Mouse (Mus musculus) kidney, embryonic 16.5 days (tissue): ENCODE data around the gene Pbx1. TPM values are rescaled to one million over a fixed set of nuclear protein-coding genes. Genes with fewer than 3 reads are reported as not detected.

Experiments
- ATAC-seq: fragments of 200-750 bp; cut with Nextera tagmentation; 2 replicates; pipeline ENCODE4 v1.8.0; 2017; ENCODE audit warnings: moderate TSS enrichment; ENCODE audit not compliant: low FRiP score, low TSS enrichment
- H3K27ac ChIP-seq: fragments of 300-500 bp; sonication (generic); 2 replicates; pipeline ENCODE4 v1.5.1; 2014; ENCODE audit warnings: low read length
- H3K27me3 ChIP-seq: fragments of 300-500 bp; sonication (generic); 2 replicates; pipeline ENCODE4 v1.6.1; 2014; ENCODE audit warnings: low read length, control low read depth, mixed read lengths; ENCODE audit not compliant: insufficient read depth
- H3K36me3 ChIP-seq: fragments of 300-500 bp; sonication (generic); 2 replicates; pipeline ENCODE4 v1.6.1; 2014; ENCODE audit warnings: low read length, control low read depth, mixed read lengths; ENCODE audit not compliant: insufficient read depth
- H3K4me1 ChIP-seq: fragments of 300-500 bp; sonication (generic); 2 replicates; pipeline ENCODE4 v1.6.1; 2014; ENCODE audit warnings: low read length, control low read depth, mixed read lengths; ENCODE audit not compliant: insufficient read depth
- H3K4me2 ChIP-seq: fragments of 300-500 bp; sonication (generic); replicated peaks from 2 replicates; pipeline ENCODE4 v1.6.1; 2014; ENCODE audit warnings: low read depth, low read length
- H3K4me3 ChIP-seq: fragments of 300-500 bp; sonication (generic); 2 replicates; pipeline ENCODE4 v1.5.1; 2014; ENCODE audit warnings: mild to moderate bottlenecking, low read length
- H3K9ac ChIP-seq: fragments of 300-500 bp; sonication (generic); replicated peaks from 2 replicates; pipeline ENCODE4 v1.6.1; 2014; ENCODE audit warnings: low read length
- H3K9me3 ChIP-seq: fragments of 300-500 bp; sonication (generic); 2 replicates; pipeline ENCODE4 v1.6.1; 2016; ENCODE audit warnings: low read length, control low read depth
- WGBS: fragments of 180-500 bp; shearing (Covaris S2); extraction: QIAGEN DNeasy Blood & Tissue Kit; methylation state at CpG from one replicate; pipeline ENCODE4 v1.1.7; 2014; 5-methylcytosine and 5-hydroxymethylcytosine counted together
- polyA plus RNA-seq: library from polyadenylated mRNA; unstranded; fragments of >200 nt; fragmentation: Nextera tagmentation; extraction: Ambion mirVana; gene quantifications from 2 replicates; pipeline ENCODE4 v1.2.1, GENCODE M21; 2015

Gene Pbx1
- polyA plus RNA-seq, 1 experiment from 2014 or later = 67.3 TPM

DNA sequence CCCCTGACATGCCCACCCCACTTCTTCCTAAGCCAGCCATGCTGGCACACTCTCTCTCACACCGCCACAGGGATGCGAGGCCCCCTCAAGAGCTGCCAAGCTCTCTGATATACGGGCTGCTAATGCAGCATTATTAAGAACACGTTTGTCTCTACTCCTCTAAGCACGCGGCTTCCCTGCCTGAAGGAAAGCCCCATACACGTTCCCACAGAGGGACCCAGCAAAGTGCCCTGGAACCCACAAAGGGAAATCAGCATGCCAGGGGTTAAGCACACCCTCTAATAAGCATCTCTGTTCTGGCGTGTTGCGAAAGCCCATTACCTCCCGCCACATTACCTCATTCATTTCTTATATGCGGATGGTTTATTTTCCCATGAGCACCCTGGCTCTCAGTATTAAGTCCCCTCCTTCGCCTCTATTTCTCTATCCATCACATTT is 132.1 kb downstream of the Pbx1 start:
- Histone ChIP-seq H3K36me3 (no peaks in the 10 kb centered on the region), H3K4me3 (no peak overlapping the region), H3K27ac (no peak overlapping the region), H3K27me3 (no peaks in the 10 kb centered on the region), H3K4me2 (no peak overlapping the region), H3K9me3 (no peaks in the 10 kb centered on the region), H3K4me1 (peaks cover 5% of the 10 kb centered on the region), H3K9ac (no peak overlapping the region)
- ATAC-seq = no peak; the same call in 1 of the 2 replicates
- WGBS = 61% methylated on average over 12 of the region's 12 CpGs

DNA sequence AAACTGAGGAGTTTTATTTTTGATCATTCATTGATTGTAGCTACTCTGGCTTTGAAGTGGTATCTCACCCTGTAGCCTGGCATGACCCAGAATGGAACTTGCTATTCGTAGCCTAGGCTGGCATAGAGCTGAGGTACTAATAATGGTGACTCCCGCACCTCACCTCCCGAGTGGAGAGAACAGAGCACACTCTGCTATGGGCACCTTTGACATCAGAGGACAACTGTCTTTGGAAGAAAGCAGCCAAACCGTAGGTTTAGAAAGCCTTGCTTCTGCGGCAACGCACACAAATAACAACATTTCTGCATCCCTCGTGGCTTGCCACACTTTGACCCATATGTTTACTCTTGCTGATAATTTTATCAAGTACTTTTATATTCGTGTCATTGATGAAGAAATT is 132.9 kb downstream of the Pbx1 start:
- Histone ChIP-seq H3K27me3 (no peaks in the 10 kb centered on the region), H3K4me3 (no peak overlapping the region), H3K9me3 (no peaks in the 10 kb centered on the region), H3K4me2 (no peak overlapping the region), H3K36me3 (no peaks in the 10 kb centered on the region), H3K27ac (no peak overlapping the region), H3K4me1 (peaks cover 5% of the 10 kb centered on the region), H3K9ac (no peak overlapping the region)
- 75% methylated on average over 8 of the region's 8 CpGs for WGBS
- no peak for ATAC-seq

DNA sequence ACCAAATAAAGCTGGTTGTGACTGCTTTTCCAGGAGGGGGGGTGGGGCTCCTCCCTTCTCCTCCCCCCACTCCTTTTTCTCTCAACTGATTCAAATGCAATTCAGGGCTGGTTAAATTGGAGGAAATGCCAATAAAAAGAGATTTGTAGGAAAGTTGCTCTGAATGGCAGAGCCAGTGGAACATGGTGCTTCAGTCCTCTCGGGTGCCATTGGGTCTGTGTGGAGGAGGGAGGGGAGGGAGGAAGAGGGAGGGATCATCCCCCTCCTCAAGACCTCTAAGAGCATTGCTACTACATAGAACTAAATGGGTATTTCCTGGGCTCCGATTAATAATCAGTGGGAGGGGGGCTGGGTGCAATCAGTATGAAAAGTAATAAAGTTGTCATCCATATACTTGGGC is 135.8 kb downstream of the Pbx1 start:
- Histone ChIP-seq H3K4me1 (peaks cover 21% of the 10 kb centered on the region), H3K9me3 (no peaks in the 10 kb centered on the region), H3K4me2 (no peak overlapping the region), H3K4me3 (no peak overlapping the region), H3K36me3 (no peaks in the 10 kb centered on the region), H3K27me3 (no peaks in the 10 kb centered on the region), H3K27ac (no peak overlapping the region), H3K9ac (no peak overlapping the region)
- WGBS = 34% methylated on average over 2 of the region's 2 CpGs
- ATAC-seq = no peak

DNA sequence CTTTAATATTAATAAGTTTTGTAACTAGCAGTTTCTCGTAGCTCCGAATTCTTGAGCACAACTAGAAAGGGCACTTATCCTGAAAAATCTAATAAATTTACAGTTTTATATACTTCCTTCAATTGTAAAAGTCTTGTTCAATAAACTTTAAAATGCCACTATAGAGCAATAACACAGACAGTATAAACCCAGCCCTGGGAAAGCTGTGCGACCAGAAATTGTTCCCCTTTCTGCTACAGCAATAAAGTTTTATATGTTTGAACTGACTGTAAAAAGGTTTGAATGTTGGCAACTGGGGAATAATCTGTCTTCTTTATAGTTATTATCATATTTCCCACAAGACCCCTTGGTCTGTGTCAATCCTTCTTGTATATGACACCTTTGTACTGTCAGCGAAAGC is 136.3 kb downstream of the Pbx1 start:
- Histone ChIP-seq H3K9me3 (no peaks in the 10 kb centered on the region), H3K27me3 (no peaks in the 10 kb centered on the region), H3K36me3 (no peaks in the 10 kb centered on the region), H3K27ac (no peak overlapping the region), H3K9ac (no peak overlapping the region), H3K4me2 (no peak overlapping the region), H3K4me1 (peaks cover 26% of the 10 kb centered on the region), H3K4me3 (no peak overlapping the region)
- ATAC-seq = no peak
- 68% methylated on average over 4 of the region's 4 CpGs for WGBS

DNA sequence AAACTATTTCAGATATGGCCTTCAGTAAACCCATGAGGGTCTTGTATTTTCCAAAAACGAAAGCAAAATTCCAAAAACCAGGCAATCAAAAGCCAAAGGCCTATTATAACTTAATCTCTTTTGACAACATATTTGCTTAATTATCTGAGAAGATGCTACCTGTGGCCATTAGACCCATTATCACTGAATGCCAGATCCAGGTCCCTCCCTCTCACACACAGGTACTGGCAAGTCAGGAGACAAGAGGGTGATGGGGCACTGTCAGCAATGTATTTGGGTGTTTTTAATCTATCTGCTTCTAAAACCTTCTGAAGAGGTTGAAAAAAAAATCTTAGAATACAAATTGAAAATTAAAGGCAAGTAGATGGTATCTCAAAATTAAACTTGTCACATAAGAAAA is 138.4 kb downstream of the Pbx1 start:
- peaks cover 46% of the 10 kb centered on the region for H3K4me1 ChIP-seq
- peaks cover 4% of the 10 kb centered on the region; the same call in 1 of the 2 replicates for H3K36me3 ChIP-seq
- no peak overlapping the region for H3K4me3 ChIP-seq
- H3K27ac ChIP-seq = no peak overlapping the region
- H3K27me3 ChIP-seq = no peaks in the 10 kb centered on the region
- ATAC-seq = no peak
- H3K4me2 ChIP-seq = no peak overlapping the region
- H3K9me3 ChIP-seq = no peaks in the 10 kb centered on the region
- 94% methylated on average over 1 of the region's 1 CpGs for WGBS
- H3K9ac ChIP-seq = no peak overlapping the region

DNA sequence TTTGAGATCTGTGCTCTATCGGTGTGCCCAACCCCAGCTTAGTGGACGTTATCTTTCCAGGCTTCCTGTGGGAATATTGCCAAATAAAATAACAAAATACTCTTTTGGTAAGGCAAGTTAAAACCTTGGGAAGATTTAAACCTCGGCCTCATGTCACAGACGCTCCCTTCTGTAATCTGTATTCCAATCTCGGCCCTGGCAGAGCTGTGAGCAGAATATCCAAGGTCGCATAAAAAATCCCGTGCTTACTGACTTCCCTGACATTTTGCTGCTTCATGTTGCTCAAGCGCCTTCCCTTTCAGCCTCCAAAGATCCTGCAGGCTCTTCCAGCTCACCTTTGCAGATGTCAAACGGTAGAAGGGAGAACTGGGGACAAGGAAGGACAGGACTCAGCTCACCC is 140.0 kb downstream of the Pbx1 start:
- no peaks in the 10 kb centered on the region for H3K9me3 ChIP-seq
- no peaks in the 10 kb centered on the region for H3K27me3 ChIP-seq
- 42% methylated on average over 9 of the region's 9 CpGs for WGBS
- H3K9ac ChIP-seq = no peak overlapping the region
- H3K4me2 ChIP-seq = no peak overlapping the region
- H3K4me1 ChIP-seq = peaks cover 61% of the 10 kb centered on the region
- 0 out of 2 replicates have a peak overlapping the region, but pooled peaks have one; percentile 8 for H3K27ac ChIP-seq
- peaks cover 4% of the 10 kb centered on the region; the same call in 1 of the 2 replicates for H3K36me3 ChIP-seq
- no peak for ATAC-seq
- H3K4me3 ChIP-seq = no peak overlapping the region

DNA sequence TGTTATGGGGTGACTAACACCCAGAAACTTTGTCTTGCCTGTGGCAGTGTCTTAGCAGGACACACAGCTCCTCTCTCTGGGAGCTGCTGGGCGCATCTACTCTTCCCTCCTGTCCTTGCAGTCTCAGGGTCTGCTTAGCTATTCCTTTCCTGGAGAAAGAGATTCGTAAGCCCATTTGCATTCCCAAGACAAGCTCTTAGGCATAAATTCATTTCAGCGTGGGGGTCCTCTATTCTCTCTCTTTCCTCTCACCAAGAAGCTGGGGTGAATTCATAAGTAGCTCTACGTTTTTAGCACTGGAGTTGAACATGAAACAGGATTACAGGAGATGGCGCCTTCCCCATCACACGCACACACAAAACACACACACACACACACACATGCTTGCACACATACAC is 140.4 kb downstream of the Pbx1 start:
- H3K9ac ChIP-seq = no peak overlapping the region
- H3K27me3 ChIP-seq = no peaks in the 10 kb centered on the region
- peaks cover 4% of the 10 kb centered on the region; the same call in 1 of the 2 replicates for H3K36me3 ChIP-seq
- H3K9me3 ChIP-seq = no peaks in the 10 kb centered on the region
- 77% methylated on average over 6 of the region's 6 CpGs for WGBS
- peaks cover 62% of the 10 kb centered on the region for H3K4me1 ChIP-seq
- ATAC-seq = no peak
- H3K4me3 ChIP-seq = no peak overlapping the region
- H3K4me2 ChIP-seq = no peak overlapping the region
- peak overlapping the region; percentile 8; the same call in 1 of the 2 replicates for H3K27ac ChIP-seq

DNA sequence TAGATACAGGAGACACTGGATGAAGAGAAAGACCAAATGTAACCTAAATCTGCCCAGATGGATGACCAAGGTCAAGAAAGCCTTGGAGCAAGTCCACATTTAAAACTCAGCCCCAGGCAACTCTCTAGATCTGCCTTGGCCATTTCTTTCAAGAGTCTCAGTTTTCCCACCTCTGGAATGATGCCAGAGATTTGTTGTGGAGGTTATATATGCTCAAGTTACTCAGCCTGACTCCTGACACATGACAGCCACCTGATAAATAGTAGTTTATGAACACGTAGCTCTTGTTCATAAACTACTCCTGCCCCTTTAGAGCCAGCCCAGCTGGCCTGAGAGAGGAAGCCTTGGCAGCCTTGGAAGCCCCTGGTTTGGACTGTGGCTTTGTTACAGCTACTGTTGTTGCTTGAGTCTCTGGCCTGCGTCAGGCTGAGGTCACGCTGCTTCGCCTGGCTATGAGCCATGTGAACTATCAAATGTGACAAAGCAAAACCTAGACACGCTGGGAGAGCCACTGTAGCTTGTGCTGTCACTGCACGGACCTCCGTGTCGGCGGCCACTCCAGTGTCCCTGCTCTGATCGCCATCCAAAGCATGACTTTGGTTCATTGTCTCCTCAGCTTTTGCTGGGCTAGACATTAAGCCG is 140.9 kb downstream of the Pbx1 start:
- Histone ChIP-seq H3K4me1 (peaks cover 58% of the 10 kb centered on the region), H3K9ac (no peak overlapping the region), H3K27ac (peak overlapping the region; percentile 8; the same call in 1 of the 2 replicates), H3K27me3 (no peaks in the 10 kb centered on the region), H3K36me3 (peaks cover 4% of the 10 kb centered on the region; the same call in 1 of the 2 replicates), H3K4me2 (no peak overlapping the region), H3K9me3 (no peaks in the 10 kb centered on the region), H3K4me3 (no peak overlapping the region)
- ATAC-seq = peak; percentile 32; the same call in 1 of the 2 replicates
- WGBS = 37% methylated on average over 11 of the region's 11 CpGs

DNA sequence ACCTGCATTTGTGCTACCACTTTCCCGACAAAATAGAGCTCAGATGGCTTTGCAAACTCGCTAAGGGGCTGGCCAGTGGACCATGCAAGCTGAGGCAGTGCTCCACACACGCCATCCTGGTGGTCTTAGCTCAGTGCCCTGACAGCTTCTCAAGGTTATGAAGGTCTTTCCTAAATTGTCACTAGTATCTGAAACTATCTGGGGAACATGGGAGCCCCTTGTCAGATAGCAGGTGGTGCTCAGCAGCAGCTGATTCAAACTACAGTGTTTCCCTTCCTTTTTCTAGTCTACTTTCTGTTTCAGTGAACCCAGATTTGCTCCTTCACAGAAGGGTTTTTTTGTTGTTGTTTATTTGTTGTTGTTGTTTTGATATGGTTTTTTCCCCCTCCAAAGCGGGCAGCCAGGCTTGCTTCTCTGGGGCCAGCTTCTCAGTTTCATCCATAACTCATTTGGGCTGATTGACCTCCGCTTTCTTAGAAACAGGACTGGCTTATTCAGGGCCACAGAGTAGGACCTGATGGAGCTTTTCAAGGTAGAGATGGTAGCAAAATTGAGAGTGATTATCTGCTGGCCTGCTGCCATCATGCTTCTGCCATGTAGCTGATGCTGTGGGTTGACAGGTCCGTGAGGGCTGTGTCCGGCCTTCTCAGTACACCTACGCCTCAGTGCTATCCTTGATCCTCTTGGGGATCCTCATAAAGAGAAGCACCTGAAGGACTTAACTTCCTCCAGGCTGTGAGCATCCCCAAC is 141.7 kb downstream of the Pbx1 start:
- Histone ChIP-seq H3K4me3 (no peak overlapping the region), H3K27ac (no peak overlapping the region), H3K9me3 (no peaks in the 10 kb centered on the region), H3K4me1 (peaks cover 59% of the 10 kb centered on the region), H3K9ac (no peak overlapping the region), H3K4me2 (no peak overlapping the region), H3K27me3 (no peaks in the 10 kb centered on the region), H3K36me3 (peaks cover 4% of the 10 kb centered on the region; the same call in 1 of the 2 replicates)
- ATAC-seq = no peak
- 60% methylated on average over 8 of the region's 8 CpGs for WGBS
